Mouse (Mus musculus): ENCODE measurements at regions not wholly inside any gene's neighbourhood (a gene's known extent, or its start where the extent isn't known, plus 50 kb on each side); places are given as distances from the start of the nearest gene placed in this dataset.
"Not testable (repeated sequence)": the region's sequence is repeated elsewhere in the genome, so short reads cannot be mapped to it uniquely, and the experiment has no call there.

DNA sequence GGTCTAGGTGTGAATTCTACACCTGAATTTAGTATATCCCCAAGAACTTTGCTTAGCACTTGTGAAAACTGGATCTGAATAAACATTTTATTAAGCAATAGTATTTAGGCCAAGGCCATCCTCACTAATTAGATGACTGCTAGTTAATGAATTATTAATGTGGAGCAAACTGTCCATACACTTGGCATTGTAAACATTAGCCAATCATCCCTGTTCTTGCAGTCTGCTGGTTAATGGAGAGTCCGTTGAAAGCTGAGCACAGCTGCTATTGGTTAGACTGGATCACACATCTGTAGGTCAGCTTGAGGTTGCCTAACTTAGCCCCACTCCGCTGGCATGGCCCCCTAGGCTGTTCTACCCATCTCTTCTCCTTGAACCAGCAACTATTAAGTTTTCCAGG lies 826.2 kb upstream of the 4930452B06Rik start:
- no peak for DNase-seq

GRCm38 (mm10) chr14:9488585-9488984 lies 822.5 kb upstream of the 4930452B06Rik start:
- no peak for DNase-seq

DNA sequence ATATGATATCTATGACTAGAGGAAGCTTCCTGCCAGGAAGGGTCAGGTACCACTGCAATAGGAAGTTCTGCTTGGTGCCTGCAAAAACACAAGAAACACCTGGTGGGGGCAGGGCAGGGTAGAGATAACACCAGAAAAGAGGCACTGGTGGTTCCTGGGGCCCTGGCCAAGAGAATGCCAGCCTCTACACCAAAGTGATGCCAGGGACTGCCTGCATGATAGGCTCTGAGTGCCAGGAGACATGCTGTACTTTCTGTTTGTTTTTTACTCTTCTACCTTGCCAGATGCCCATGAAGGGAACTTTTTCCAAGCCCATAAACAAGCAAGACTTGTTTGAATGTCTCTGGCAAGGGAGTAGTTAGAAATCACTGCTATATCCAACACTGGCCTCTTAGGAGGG lies 812.9 kb upstream of the 4930452B06Rik start:
- DNase-seq: no peak

DNA sequence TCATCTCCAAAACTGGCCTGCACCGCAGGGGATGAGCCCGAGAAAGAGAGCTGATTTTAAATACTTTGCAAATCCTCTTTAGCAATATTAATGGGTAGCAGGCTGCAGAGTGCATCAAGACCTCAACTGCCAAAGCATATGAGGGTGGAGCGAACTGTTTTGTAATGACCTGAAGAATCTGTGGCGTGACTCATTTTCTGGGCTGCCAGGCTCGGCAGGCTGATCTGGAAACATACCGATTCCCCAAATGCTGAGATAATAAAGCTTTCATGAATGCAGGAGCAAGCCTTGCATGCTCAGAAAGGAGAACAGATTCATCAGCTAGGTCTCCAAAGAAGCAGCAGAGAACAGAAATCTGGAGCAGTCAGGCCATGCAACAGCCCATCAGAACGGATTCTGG lies 809.1 kb upstream of the 4930452B06Rik start:
- DNase-seq: no peak

DNA sequence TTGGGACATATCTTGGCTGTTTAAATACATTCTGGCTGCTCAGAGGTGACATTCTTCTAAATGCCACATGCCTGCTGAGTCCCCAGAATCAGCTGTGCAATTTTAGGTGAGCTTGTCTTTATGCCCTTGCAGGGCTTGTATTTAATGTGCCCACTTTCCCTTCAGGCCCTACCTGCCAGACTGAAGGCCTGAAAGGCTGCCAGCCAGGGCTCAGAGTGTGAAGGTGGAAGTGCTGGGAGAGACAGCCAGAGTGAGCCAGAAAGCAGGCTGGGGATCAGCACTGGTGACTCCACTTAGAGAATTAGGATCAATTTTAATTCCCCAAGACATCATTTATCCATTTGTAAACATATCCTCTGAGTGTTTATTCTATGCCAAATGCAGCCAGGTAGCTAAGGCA lies 803.6 kb upstream of the 4930452B06Rik start:
- DNase-seq: no peak

- DNase-seq: no peak
These were observed 802.6 kb upstream of the 4930452B06Rik start for GRCm38 (mm10) chr14:9468654-9469053.

DNA sequence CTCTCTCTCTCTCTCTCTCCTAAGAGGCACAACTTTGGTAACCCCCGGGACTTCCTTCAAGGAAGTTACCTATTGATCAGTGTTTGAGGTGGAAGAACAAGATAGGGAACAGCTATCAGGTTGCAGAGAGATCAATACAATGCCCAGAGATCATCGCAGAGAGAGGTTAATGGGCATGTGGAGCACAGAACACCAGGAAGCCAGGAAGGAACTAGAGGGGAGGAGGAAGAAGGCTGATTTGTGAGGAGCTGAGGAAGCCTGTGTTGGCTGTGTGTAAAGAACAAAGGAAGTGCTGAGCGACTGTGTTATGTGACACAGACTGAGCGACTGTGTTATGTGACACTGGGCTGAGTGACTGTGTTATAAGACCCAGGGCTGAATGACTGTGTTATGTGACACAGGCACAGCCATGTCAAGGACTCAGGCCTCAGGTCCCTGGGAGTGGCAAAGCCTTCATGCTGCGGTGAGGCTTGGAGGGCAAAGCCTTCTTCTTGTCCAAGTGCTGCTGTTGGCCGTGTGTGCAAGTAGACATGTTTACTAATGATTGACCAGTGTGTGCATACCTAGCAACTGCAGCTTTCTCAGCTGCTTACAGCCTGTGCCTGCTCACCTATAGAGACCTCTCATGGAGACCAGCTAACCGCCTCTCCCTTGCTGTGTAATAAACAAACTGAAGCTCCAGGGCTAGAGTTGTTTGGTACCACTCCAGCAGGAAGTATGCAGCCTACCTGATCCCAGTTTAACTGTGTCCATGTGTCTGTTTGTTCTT lies 801.8 kb upstream of the 4930452B06Rik start:
- no peak for DNase-seq

GRCm38 (mm10) chr14:9460006-9460405 lies 794.0 kb upstream of the 4930452B06Rik start:
- no peak for DNase-seq

DNA sequence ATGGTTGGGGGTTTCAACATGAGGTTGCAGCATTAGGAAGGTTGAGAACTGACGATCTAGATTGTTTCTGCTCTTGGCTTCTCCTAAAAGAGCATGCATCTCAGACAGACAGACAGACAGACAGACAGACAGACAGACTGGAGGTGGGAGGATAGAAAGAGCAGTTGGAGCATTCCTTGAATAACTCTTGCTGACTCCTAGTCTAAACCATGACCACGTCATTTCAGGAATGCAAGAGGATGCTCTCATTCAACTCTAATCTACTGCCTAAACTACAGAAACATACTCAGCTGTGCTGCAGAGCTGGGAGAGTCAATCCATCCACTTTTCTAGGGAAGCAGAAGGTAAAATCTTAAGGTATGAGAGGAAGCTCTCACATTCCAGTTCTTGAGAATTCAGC lies 792.8 kb upstream of the 4930452B06Rik start:
- DNase-seq: no peak

- DNase-seq: no peak
These were observed 791.9 kb upstream of the 4930452B06Rik start for GRCm38 (mm10) chr14:9457801-9458495.

DNA sequence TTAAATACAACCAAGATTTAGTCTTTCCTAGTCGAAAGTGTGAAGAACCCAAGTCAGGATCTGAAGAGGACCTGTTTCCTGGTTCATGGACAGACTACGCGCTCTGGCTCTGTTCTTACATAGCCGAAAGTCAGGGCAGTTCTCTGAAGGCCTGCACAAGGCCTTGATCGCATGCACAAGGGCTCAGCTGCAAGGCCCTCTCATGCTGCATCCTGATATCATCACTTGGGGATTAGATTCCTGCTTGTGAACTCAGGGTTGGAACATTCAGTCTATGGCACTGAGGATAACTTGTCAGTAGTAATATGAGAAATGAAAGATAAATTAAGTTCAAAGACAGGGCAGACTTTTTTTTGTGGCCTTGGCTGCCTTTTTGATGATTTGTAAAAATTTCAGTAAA lies 789.9 kb upstream of the 4930452B06Rik start:
- no peak for DNase-seq

- DNase-seq: no peak
These were observed 783.9 kb upstream of the 4930452B06Rik start for GRCm38 (mm10) chr14:9449942-9450341.

DNA sequence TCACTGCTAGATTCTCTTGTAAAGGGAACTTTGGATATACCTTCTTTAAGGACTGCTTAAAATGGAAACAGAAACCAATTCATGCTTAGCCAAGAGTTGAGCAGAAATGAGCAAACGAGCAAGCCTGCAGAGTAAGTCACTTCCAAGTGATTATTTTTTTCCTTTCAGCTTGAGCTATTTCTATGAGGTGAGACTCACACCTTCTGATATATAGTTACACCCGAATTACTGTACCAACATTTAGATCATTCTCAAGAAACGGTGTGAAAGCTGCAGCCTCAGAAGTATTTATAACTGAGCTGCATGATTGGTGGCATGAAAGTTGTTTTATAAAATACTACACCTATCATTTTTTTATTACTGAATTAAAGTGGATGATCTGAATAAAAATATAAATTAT lies 771.9 kb upstream of the 4930452B06Rik start:
- DNase-seq: no peak

DNA sequence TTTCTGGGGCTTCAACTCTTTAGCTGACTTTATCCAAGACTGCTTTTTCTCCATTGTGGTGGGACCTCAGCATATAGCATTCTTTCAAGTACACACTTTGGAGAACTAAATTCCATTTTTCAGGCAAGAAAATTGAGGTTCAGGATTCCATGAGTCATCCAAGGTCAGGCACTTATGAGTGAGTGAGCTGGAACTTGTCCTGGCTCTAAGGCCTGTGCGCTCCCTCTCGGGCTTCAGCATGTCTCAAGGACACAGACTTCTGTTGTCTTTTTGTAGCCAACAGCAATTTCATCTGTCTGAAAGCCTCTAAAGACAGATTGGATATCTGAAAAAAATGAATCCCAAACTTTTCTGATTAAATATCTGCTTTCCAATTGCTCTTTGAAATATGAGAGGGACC lies 769.1 kb upstream of the 4930452B06Rik start:
- no peak for DNase-seq

- no peak for DNase-seq
These were observed 767.1 kb upstream of the 4930452B06Rik start for GRCm38 (mm10) chr14:9433081-9433590.

DNA sequence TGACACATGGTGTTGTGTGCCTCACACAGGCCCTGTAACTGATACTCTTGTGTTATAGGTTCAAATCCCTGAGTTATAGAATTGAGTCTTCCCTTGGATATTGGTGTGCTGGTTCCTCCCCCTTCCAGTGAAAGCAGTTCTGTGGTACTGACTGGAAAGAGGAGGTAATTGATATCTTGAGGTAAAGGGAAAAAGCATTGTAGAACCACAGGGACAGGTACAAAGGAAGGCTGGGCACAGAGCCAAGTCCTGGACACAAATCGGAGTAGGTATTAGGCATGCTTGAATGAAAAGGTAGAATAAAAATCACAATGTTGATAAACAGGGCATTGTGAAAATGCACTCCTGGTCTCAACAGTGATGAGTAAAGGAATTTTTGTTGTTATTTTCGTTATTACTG lies 765.8 kb upstream of the 4930452B06Rik start:
- no peak for DNase-seq

GRCm38 (mm10) chr14:9411822-9412403 lies 745.9 kb upstream of the 4930452B06Rik start:
- DNase-seq: no peak

- DNase-seq: no peak
These were observed 737.6 kb upstream of the 4930452B06Rik start for GRCm38 (mm10) chr14:9403688-9404087.

- no peak for DNase-seq
These were observed 734.8 kb upstream of the 4930452B06Rik start for GRCm38 (mm10) chr14:9400861-9401260.

DNA sequence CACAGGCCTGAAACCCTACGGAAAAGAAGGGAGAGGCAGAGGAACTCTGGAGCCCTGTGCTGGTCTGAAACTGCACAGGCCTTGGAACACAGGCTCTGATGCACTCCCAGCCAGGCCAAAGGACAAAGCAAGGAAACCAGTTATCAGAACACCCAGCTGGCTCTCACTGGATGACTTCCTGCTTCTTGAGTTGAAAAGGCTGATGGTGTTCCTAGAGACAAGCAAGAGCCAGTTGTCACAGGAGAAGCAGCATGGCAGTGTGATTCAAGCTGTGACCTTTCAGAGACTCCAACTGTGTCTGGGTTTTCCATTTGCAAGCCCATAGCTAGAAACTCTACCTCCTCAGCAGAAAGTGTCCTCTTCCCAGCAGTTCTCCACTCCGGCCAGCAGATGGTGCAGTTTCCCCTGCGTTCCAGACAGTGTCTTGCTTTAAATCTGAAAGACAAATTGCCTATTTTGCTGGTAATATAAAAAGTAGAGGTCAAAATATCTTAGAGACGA lies 727.3 kb upstream of the 4930452B06Rik start:
- peak; percentile 33 for DNase-seq

GRCm38 (mm10) chr14:9389878-9390536 lies 724.0 kb upstream of the 4930452B06Rik start:
- not testable (repeated sequence) for DNase-seq

DNA sequence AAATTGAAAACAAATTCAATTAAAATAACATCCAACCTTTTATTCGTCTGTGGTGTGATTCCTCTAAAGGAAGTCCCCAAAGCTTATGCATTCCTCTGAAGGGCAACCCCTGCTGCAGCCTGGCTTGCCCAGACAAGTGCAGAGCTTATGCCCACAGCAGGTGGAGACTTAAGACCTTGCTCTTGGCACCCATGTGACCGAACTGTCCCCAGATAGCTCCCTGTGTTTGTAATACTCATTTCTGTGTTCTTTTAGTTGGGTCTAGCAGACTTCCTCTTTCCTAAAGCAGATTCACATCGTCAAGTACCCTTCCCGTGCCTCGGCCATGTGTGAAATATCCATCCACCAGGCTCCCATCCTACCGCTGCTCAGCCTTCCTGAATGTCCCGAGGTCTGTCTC lies 723.1 kb upstream of the 4930452B06Rik start:
- no peak for DNase-seq

All from thymus, postnatal 25 days (tissue).